Mouse (Mus musculus) lung, adult 2 months (tissue): ENCODE data around the gene Tmem116. TPM values are rescaled to one million over a fixed set of nuclear protein-coding genes. Genes with fewer than 3 reads are reported as not detected.

ENCODE experiments used
- DNase-seq: peaks from one replicate; pipeline ENCODE4 v3.0.0; 2022
- H3K4me1 ChIP-seq: fragments of 200-500 bp; 2 replicates; pipeline ENCODE4 v1.6.1; 2011; ENCODE audit warnings: low read length; ENCODE audit not compliant: control insufficient read depth, insufficient read depth
- H3K4me3 ChIP-seq: fragments of 200-500 bp; replicated peaks from 2 replicates; pipeline ENCODE3; 2011; ENCODE audit warnings: low read depth, mild to moderate bottlenecking, control low read depth, low read length; ENCODE audit errors: extremely low read depth
- CTCF ChIP-seq: fragments of 200-500 bp; IDR thresholded peaks from 2 replicates; pipeline ENCODE4 v1.5.1; 2011; ENCODE audit warnings: mild to moderate bottlenecking, low read length, control low read depth; ENCODE audit not compliant: insufficient read depth
- POLR2A ChIP-seq: fragments of 200-500 bp; IDR thresholded peaks from 2 replicates; pipeline ENCODE4 v1.6.1; 2011; ENCODE audit warnings: low read depth, mild to moderate bottlenecking, control low read depth, low read length, borderline replicate concordance; ENCODE audit errors: extremely low read depth
- WGBS: fragments of 180-500 bp; shearing (Covaris S2); methylation state at CpG from one replicate; pipeline ENCODE4 v1.1.7; 2018; 5-methylcytosine and 5-hydroxymethylcytosine counted together
- polyA plus RNA-seq: library from polyadenylated mRNA; depleted of rRNA; stranded (reverse); fragments of >200 nt; gene quantifications from 2 replicates; pipeline ENCODE4 v1.2.3, GENCODE M21; 2012

Gene Tmem116
- polyA plus RNA-seq, 1 experiment, result 23.6 TPM

DNA sequence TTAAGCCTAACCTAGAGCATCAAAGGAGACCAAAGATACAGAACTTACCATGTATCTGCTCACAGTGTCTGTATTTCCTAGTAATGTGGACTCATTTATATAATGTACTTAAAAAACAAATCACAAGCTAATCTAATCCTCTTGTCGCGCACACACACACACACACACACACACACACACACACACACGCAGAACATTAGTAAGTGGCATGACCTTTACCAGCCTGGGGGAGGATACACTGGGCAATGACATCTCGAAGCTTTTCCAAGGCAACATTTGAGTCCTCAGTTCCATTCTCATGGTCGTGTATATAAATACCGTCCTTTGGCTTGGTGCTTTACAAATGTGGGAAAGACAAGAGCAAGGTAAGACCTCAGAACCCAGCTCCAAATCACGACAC, 74.8 kb downstream of the Tmem116 start:
- TF ChIP-seq CTCF (no peak), POLR2A (no peak)
- Histone ChIP-seq H3K4me1 (no peaks in the 10 kb centered on the region), H3K4me3 (no peak overlapping the region)
- 83% methylated on average over 7 of the region's 7 CpGs for WGBS
- no peak for DNase-seq

GRCm38 (mm10) chr5:121526961-121527360, 75.3 kb downstream of the Tmem116 start:
- Histone ChIP-seq H3K4me1 (no peaks in the 10 kb centered on the region), H3K4me3 (no peak overlapping the region)
- no peak for TF ChIP-seq POLR2A
- WGBS, result 77% methylated on average over 8 of the region's 8 CpGs
- no peak for DNase-seq

DNA sequence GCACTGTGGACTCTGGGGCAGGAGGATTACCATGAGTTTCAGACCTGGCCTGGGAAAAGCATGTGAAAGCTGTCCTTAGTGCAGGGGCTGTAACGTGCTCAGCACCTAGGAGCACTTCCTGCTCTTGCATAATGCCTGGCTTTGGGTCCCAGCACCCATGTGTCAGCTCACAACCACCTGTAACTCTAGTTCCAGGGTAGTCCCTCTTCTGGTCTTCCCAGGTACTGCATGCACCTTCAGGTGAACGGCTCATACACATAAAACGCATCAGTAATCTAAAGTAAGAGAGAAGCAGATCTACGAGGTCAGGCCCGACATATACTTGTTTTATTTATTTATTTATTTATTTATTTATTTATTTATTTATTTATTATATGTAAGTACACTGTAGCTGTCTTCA, 82.8 kb downstream of the Tmem116 start:
- no peak overlapping the region for H3K4me3 ChIP-seq
- no peak for DNase-seq
- TF ChIP-seq CTCF (peak; percentile 30), POLR2A (no peak)
- H3K4me1 ChIP-seq, result no peaks in the 10 kb centered on the region
- WGBS, result 87% methylated on average over 5 of the region's 5 CpGs

DNA sequence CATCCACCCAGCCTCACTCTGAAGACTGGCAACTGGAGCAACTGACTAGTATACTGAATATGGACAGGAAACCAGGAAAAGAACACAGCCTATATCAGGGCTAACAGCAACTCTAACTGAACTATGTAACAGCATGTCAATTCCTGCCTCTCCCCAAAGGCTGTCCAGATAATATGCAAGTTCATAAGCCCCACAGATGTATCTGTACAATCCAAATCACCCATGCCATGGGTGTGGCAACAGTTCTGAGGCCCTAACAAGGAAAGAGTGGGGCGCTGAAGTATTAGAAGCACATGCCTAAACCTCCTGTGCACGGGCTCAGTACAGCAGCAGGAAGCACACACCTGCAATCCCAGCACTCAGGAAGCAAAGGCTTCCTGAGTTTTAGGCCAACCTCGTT, 83.4 kb downstream of the Tmem116 start:
- TF ChIP-seq CTCF (no peak), POLR2A (no peak)
- H3K4me1 ChIP-seq, result no peaks in the 10 kb centered on the region
- WGBS, result 74% methylated on average over 3 of the region's 3 CpGs
- H3K4me3 ChIP-seq, result no peak overlapping the region
- DNase-seq, result no peak

DNA sequence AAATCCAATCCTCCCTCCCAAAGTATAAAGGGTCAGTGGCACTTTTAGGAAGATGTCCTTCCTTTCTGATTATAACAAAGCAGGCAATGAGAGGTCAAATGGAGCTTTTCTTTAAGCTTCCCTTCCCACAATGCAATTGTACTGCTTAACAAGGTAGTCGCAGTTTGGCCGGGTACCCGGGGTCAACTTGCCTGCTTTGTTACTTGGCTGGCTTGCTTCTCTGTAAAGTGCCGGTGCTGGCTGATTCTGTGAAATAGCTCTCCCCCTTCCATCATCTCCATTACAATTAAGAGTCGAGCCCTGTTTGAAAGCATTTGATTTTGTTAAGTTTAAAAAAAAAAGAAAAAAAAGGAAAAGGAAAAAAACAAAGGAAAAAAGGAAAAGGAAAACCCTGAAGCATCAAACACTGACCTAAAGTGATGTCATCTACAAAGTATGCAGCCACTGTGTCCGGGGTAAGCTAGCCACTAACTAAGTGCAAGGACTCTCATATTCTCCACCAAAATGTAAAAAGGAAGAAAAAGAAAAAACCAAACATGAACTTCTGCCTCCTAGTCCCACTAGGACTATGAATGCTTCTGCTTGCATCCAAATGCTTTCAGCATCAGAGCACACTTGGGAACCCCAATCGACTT, 85.3 kb downstream of the Tmem116 start:
- no peak for TF ChIP-seq POLR2A
- TF ChIP-seq CTCF, result no peak
- H3K4me1 ChIP-seq, result peaks cover under 1% of the 10 kb centered on the region; the same call in 1 of the 2 replicates
- 60% methylated on average over 7 of the region's 7 CpGs for WGBS
- no peak for DNase-seq
- no peak overlapping the region for H3K4me3 ChIP-seq

- 87% methylated on average over 2 of the region's 2 CpGs for WGBS
- peaks cover 3% of the 10 kb centered on the region; the same call in 1 of the 2 replicates for H3K4me1 ChIP-seq
- no peak for TF ChIP-seq CTCF
- no peak for TF ChIP-seq POLR2A
- no peak for DNase-seq
- no peak overlapping the region for H3K4me3 ChIP-seq
Measured at GRCm38 (mm10) chr5:121537588-121537987, 85.9 kb downstream of the Tmem116 start.

DNA sequence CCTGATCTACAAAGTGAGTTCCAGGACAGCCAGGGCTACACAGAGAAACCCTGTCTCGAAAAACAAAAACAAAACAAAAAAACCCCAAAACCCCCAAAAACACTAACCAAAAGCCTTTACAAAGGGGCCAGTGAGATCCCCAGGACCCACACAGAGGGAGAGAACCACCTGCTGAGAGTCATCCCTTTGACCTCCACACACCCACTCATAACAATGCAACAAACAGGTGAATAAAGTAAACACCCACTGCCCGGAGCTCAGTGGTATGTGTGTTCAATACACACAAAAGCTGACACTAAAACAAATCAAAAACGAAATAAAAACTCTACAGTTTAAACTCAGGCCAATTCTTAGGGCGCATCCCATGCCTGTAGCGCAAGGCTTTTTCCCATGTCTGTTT, 88.4 kb downstream of the Tmem116 start:
- Histone ChIP-seq H3K4me1 (peaks cover 10% of the 10 kb centered on the region; the same call in 1 of the 2 replicates), H3K4me3 (no peak overlapping the region)
- TF ChIP-seq CTCF (no peak), POLR2A (no peak)
- no peak for DNase-seq
- 83% methylated on average over 5 of the region's 5 CpGs for WGBS

- Histone ChIP-seq H3K4me1 (peaks cover 10% of the 10 kb centered on the region; the same call in 1 of the 2 replicates), H3K4me3 (no peak overlapping the region)
- DNase-seq, result no peak
- WGBS, result 66% methylated on average over 7 of the region's 7 CpGs
- TF ChIP-seq CTCF, result no peak
- TF ChIP-seq POLR2A, result no peak
Measured at GRCm38 (mm10) chr5:121541235-121541634, 89.5 kb downstream of the Tmem116 start.

GRCm38 (mm10) chr5:121543370-121543769, 91.7 kb downstream of the Tmem116 start:
- Histone ChIP-seq H3K4me3 (no peak overlapping the region), H3K4me1 (peaks cover 10% of the 10 kb centered on the region; the same call in 1 of the 2 replicates)
- no peak for DNase-seq
- TF ChIP-seq POLR2A (no peak), CTCF (no peak)
- 71% methylated on average over 3 of the region's 3 CpGs for WGBS
